Mouse (Mus musculus) heart, embryonic 11.5 days (tissue): ENCODE measurements around the gene Smyd1. TPM values are rescaled to one million over a fixed set of nuclear protein-coding genes. Genes with fewer than 3 reads are reported as not detected.

Experiments
- ATAC-seq: fragments of 200-750 bp; cut with Nextera tagmentation; replicated peaks from 2 replicates; pipeline ENCODE4 v1.8.0; 2017; ENCODE audit warnings: moderate library complexity; ENCODE audit not compliant: insufficient number of reproducible peaks, low FRiP score, low TSS enrichment
- H3K27ac ChIP-seq: fragments of 300-500 bp; sonication (generic); 2 replicates; pipeline ENCODE4 v1.5.1; 2014; ENCODE audit warnings: mild to moderate bottlenecking, low read depth, low read length
- H3K27me3 ChIP-seq: fragments of 300-500 bp; sonication (generic); 2 replicates; pipeline ENCODE4 v1.6.1; 2014; ENCODE audit warnings: mild to moderate bottlenecking, low read length, mixed read lengths; ENCODE audit not compliant: control insufficient read depth, insufficient read depth
- H3K36me3 ChIP-seq: fragments of 300-500 bp; sonication (generic); 2 replicates; pipeline ENCODE4 v1.6.1; 2014; ENCODE audit warnings: mild to moderate bottlenecking, low read length, moderate library complexity, mixed read lengths; ENCODE audit not compliant: control insufficient read depth, insufficient read depth
- H3K4me1 ChIP-seq: fragments of 300-500 bp; sonication (generic); 2 replicates; pipeline ENCODE4 v1.6.1; 2014; ENCODE audit warnings: low read length; ENCODE audit not compliant: control insufficient read depth, insufficient read depth
- H3K4me2 ChIP-seq: fragments of 300-500 bp; sonication (generic); 2 replicates; pipeline ENCODE4 v1.6.1; 2014; ENCODE audit warnings: mild to moderate bottlenecking, moderate library complexity
- H3K4me3 ChIP-seq: fragments of 300-500 bp; sonication (generic); 2 replicates; pipeline ENCODE4 v1.5.1; 2014; ENCODE audit warnings: low read depth, low read length
- H3K9ac ChIP-seq: fragments of 300-500 bp; sonication (generic); 2 replicates; pipeline ENCODE4 v1.6.1; 2014; ENCODE audit warnings: mild to moderate bottlenecking, low read depth, low read length, moderate library complexity
- H3K9me3 ChIP-seq: fragments of 300-500 bp; sonication (generic); replicated peaks from 2 replicates; pipeline ENCODE4 v1.6.1; 2016; ENCODE audit warnings: low read length; ENCODE audit not compliant: control insufficient read depth
- WGBS: fragments of 180-500 bp; shearing (Covaris S2); extraction: QIAGEN DNeasy Blood & Tissue Kit; methylation state at CpG from one replicate; pipeline ENCODE4 v1.1.7; 2014; ENCODE audit not compliant: insufficient replicate concordance; 5-methylcytosine and 5-hydroxymethylcytosine counted together
- polyA plus RNA-seq: library from polyadenylated mRNA; unstranded; fragments of >200 nt; fragmentation: Nextera tagmentation; extraction: Ambion mirVana; gene quantifications from 2 replicates; pipeline ENCODE4 v1.2.1, GENCODE M21; 2014

Gene Smyd1
- 136 and 164 TPM in 2 replicates for polyA plus RNA-seq

DNA sequence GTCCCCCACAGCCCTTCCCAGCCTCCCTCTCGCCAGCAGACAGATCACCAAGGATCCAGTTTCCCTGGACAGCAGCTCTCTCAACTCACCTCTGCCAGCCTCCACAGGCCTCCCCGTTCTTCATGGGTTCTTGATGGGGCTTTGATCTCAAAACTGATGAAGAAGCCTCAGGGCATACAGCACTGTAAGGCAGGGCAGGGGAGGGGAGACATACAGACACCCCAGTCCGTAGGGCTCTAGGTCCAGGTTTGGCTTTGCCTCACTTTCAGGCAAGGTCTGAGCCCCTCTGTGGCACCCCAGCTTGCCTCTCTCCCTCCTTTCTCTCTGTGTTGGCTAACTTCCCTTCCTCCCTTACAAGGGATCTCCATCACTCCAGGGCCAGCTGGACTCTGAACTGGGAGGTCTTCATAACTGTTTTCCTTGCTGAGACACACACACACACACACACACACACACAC lies at the start of gene Smyd1:
TSS of gene Smyd1 (minus strand) at position 408 of the 458 bp plus-strand sequence.
- no peaks in the 10 kb centered on the region for H3K9me3 ChIP-seq
- no peak within 1 kb of the TSS for H3K4me2 ChIP-seq
- H3K4me3 ChIP-seq: no peak within 1 kb of the TSS
- H3K27ac ChIP-seq: no peak within 1 kb of the TSS
- ATAC-seq: no peak
- H3K9ac ChIP-seq: no peak within 1 kb of the TSS
- WGBS: 75% methylated on average over 3 of the region's 3 CpGs
- H3K4me1 ChIP-seq: no peaks in the 10 kb centered on the region
- no peaks in the 10 kb centered on the region for H3K27me3 ChIP-seq
- no peaks in the 10 kb centered on the region for H3K36me3 ChIP-seq

DNA sequence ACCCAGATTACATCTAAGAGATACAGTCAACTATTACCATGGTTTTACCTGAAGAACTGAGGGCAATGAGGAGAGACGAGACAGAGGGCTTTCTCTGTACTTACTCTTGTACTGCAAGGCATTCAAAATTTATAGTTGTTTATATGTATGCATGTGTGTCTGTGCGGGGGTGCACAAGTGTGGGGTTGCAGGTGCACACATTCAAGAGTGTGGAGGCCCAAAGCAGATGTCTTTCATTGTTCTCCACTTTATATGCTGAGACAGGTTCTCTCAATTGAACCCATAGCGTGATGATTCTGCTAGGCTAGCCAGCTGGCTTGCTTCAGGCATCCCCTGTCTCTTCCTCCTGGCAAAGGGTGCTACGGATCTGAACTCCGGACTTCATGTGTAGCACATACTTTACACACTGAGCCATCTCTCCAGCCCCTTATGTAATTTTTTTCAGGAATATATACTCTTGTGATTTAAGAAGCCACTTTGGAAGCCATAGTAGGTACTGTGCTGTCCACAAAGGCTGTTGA lies 49.1 kb upstream of the Smyd1 start:
- no peak overlapping the region for H3K4me3 ChIP-seq
- H3K9me3 ChIP-seq: no peaks in the 10 kb centered on the region
- no peak for ATAC-seq
- H3K9ac ChIP-seq: no peak overlapping the region
- no peaks in the 10 kb centered on the region for H3K36me3 ChIP-seq
- no peaks in the 10 kb centered on the region for H3K4me1 ChIP-seq
- WGBS: 85% methylated on average over 5 of the region's 5 CpGs
- no peaks in the 10 kb centered on the region for H3K27me3 ChIP-seq
- no peak overlapping the region for H3K27ac ChIP-seq
- no peak overlapping the region for H3K4me2 ChIP-seq

DNA sequence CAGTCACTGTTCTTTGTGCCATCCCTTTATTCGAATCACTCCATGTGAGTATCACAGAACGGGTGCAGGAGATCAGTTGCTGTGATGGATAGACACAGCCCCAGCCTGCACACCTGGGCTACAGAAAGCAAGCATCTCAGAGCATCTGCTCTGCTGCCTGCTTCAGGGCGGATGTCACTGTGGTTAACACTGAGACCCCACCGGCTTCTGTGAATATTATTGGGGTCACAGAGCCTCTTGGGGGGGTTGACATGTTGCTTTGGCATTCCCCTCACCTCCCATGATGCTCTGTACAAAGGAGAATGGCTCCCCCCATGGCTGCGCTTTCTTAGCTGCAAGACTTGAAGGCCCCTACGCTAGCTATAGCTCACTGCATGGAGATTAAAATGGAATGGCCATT lies 47.4 kb upstream of the Smyd1 start:
- Histone ChIP-seq H3K36me3 (no peaks in the 10 kb centered on the region), H3K9me3 (no peaks in the 10 kb centered on the region), H3K4me2 (no peak overlapping the region), H3K9ac (no peak overlapping the region), H3K4me3 (no peak overlapping the region), H3K4me1 (no peaks in the 10 kb centered on the region), H3K27ac (no peak overlapping the region), H3K27me3 (no peaks in the 10 kb centered on the region)
- 85% methylated on average over 6 of the region's 6 CpGs for whole genome bisulfite sequencing
- no peak for ATAC-seq

DNA sequence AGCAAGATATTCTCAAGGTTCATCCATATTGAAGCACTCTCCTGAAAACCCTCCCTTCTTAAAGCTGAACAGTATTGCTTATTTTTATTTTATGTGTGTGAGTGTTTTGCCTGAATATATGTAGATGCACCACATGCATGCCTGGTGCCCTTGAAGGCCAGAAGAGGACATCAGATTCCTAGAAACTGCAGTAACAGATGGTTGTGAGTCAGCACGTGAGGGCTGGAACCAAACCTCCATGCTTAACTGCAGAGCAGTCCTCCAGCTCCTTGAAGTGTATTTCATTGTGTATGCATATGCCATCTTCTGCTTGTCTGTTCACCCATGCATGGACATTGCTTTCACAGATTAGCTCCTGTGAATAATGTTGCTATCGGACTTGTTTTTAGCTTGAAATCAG lies 42.0 kb upstream of the Smyd1 start:
- H3K4me3 ChIP-seq: no peak overlapping the region
- H3K27me3 ChIP-seq: no peaks in the 10 kb centered on the region
- no peak overlapping the region for H3K4me2 ChIP-seq
- H3K36me3 ChIP-seq: no peaks in the 10 kb centered on the region
- ATAC-seq: no peak
- WGBS: 67% methylated on average over 2 of the region's 2 CpGs
- H3K27ac ChIP-seq: no peak overlapping the region
- H3K9ac ChIP-seq: no peak overlapping the region
- H3K4me1 ChIP-seq: no peaks in the 10 kb centered on the region
- no peaks in the 10 kb centered on the region for H3K9me3 ChIP-seq

DNA sequence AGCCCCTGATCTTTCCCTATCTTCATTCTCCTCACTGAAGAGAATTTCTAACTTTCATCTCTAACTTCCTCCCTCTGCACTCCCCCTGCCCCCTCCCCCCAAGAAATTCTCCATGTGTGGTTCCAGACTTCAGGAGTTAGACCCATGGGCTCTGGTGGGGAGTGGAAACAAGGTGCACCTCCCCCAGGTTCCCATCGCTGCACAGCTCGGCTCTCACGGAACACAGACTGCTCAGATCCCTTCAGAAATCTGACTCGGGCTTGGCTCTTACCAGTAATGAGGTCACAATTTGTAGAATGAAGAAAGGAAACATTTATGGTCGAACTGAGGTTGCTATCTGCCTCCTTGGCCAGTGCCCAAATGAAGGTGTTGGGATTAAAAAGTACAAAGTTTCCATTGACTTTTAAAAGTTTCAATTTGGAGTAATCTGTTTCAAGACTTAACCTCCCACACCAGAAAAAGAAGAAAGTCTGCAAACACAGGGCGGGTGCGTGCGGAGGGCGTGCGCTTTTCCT lies 39.2 kb upstream of the Smyd1 start:
- Histone ChIP-seq H3K4me1 (no peaks in the 10 kb centered on the region), H3K27me3 (no peaks in the 10 kb centered on the region)
- WGBS: 75% methylated on average over 10 of the region's 10 CpGs

DNA sequence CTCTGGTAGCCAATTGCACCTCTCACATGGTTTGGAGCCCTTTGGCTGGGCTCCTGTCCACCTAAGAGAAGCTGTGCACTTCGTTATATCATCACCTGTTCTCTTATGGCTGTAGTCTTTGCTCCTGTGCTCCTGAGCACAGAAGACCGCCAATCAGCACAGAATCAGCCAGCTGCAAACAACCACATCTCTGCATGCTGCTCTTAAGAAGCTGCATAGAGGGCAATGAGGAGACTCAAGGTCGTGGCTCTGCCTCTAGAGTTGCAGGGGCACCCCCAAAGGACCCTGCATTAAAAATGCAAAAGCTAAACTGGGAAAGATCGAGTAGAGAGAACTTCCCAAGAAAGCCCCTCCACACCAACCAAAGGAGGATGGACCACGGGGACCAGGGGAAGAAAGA lies 38.7 kb upstream of the Smyd1 start:
- no peak for ATAC-seq
- Histone ChIP-seq H3K9ac (no peak overlapping the region), H3K4me2 (no peak overlapping the region), H3K4me3 (no peak overlapping the region), H3K36me3 (no peaks in the 10 kb centered on the region), H3K4me1 (no peaks in the 10 kb centered on the region), H3K27ac (no peak overlapping the region), H3K9me3 (no peaks in the 10 kb centered on the region), H3K27me3 (no peaks in the 10 kb centered on the region)
- 51% methylated on average over 5 of the region's 5 CpGs for WGBS

More for the DNA sequence above, 39.2 kb upstream of the Smyd1 start:
- ATAC-seq: no peak
- H3K36me3 ChIP-seq: no peaks in the 10 kb centered on the region
- H3K9me3 ChIP-seq: no peaks in the 10 kb centered on the region
- no peak overlapping the region for H3K9ac ChIP-seq
- no peak overlapping the region for H3K4me2 ChIP-seq
- no peak overlapping the region for H3K27ac ChIP-seq
- no peak overlapping the region for H3K4me3 ChIP-seq

DNA sequence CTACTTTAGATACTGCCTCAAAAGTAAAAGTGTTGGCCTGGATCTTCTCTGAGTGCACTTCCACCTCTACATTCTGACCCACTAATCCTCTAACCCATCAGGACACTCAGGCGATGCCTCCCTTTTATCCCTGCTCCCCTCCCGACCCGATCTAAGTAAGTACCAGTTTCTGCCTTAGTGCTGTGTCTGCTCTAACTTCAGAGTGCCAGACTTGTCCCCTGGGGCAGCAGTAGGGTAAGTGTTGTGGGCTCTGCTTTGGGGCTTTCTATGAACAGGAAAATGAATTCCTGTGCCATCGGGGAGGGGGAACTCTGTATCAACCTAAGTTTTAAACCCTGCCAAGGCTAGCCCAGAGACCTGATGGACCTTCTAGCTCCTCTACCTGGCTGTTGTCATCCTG lies 38.2 kb upstream of the Smyd1 start:
- Histone ChIP-seq H3K27ac (no peak overlapping the region), H3K4me1 (no peaks in the 10 kb centered on the region), H3K9ac (no peak overlapping the region), H3K9me3 (no peaks in the 10 kb centered on the region), H3K4me2 (no peak overlapping the region), H3K27me3 (no peaks in the 10 kb centered on the region), H3K36me3 (no peaks in the 10 kb centered on the region), H3K4me3 (no peak overlapping the region)
- WGBS: 64% methylated on average over 4 of the region's 4 CpGs
- no peak for ATAC-seq

DNA sequence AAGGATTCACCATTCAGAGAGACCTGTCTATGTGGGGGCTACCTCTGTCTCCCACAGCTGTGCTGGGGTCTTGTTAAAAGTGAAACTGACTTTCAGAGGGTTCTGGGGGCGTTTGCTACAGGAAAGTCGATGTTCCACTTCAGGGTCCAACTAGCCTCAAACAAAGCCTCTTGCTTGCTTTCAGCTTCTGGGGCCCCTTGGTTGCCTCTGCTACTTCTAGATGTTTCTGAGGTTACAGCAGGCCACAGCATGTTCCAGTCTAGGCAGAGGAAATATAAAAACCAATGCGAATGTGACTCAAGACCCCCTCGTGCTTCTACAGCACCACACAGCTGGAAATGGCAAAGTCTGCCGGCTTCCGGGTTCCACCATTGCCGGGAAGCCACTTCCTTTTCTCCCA lies 35.5 kb upstream of the Smyd1 start:
- Histone ChIP-seq H3K4me1 (no peaks in the 10 kb centered on the region), H3K27ac (no peak overlapping the region), H3K4me2 (no peak overlapping the region), H3K36me3 (no peaks in the 10 kb centered on the region), H3K27me3 (no peaks in the 10 kb centered on the region), H3K4me3 (no peak overlapping the region), H3K9ac (no peak overlapping the region), H3K9me3 (no peaks in the 10 kb centered on the region)
- 85% methylated on average over 7 of the region's 7 CpGs for WGBS
- no peak for ATAC-seq

DNA sequence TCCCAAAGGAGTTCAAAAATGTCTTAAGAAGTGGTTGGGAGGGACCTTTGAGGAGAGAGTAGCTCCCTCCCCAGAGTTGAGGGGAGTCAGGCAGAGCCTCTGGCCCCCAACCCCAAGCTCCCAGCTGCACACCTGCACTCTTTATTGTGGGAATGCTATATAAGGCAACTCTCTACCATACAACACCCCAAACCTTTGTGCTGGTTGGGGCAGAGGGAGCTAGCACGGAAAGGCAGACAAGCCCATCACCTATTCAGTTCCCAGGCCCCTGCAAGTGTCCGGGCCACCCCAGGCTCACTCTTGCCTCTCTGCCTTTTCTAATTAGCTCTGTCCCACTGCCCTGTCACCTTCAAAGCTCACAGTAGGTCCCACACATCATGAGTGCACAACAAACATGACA lies 31.7 kb upstream of the Smyd1 start:
- Histone ChIP-seq H3K9me3 (no peaks in the 10 kb centered on the region), H3K4me3 (no peak overlapping the region), H3K36me3 (no peaks in the 10 kb centered on the region), H3K9ac (no peak overlapping the region), H3K4me1 (no peaks in the 10 kb centered on the region), H3K27ac (no peak overlapping the region), H3K27me3 (no peaks in the 10 kb centered on the region), H3K4me2 (no peak overlapping the region)
- WGBS: 65% methylated on average over 2 of the region's 2 CpGs
- no peak for ATAC-seq
